Mouse (Mus musculus) MEL (cell line): Measurements from ENCODE around the gene 1600002K03Rik.

Experiments used
- CHD2 ChIP-seq: IDR thresholded peaks from 2 replicates; pipeline ENCODE4 v1.6.1; 2011; ENCODE audit warnings: low read length, improper control_type of control experiment
- CTCF ChIP-seq, 3 experiments: IDR thresholded peaks in 2 of 3; conservative IDR thresholded peaks in 1 of 3; 2 replicates each; pipeline ENCODE4 v1.5.1; 2011 to 2012; ENCODE audit warnings: low read length in 3 of 3, low read depth in 2 of 3, mild to moderate bottlenecking in 2 of 3, improper control_type of control experiment in 1 of 3, inconsistent platforms in 1 of 3, mixed read lengths in 1 of 3, moderate library complexity in 1 of 3; ENCODE audit not compliant: control insufficient read depth in 1 of 3, insufficient read depth in 1 of 3, poor library complexity in 1 of 3, severe bottlenecking in 1 of 3
- EP300 ChIP-seq, 2 experiments: IDR thresholded peaks; 2 replicates each; pipeline ENCODE4 v1.6.1; 2011; ENCODE audit warnings: improper control_type of control experiment in 2 of 2, low read length in 2 of 2, low read depth in 1 of 2, mild to moderate bottlenecking in 1 of 2
- GABPA ChIP-seq: IDR thresholded peaks from 2 replicates; pipeline ENCODE4 v1.6.1; 2012; ENCODE audit warnings: low read depth, mild to moderate bottlenecking, inconsistent platforms, low read length, improper control_type of control experiment, moderate library complexity
- HCFC1 ChIP-seq: IDR thresholded peaks from 2 replicates; pipeline ENCODE4 v1.6.1; 2012; ENCODE audit warnings: low read depth, mild to moderate bottlenecking, inconsistent platforms, low read length, improper control_type of control experiment, moderate library complexity
- JUND ChIP-seq: IDR thresholded peaks from 2 replicates; pipeline ENCODE4 v1.6.1; 2011; ENCODE audit warnings: low read depth, mild to moderate bottlenecking, improper control_type of control experiment, low read length
- MAX ChIP-seq: IDR thresholded peaks from 2 replicates; pipeline ENCODE4 v1.6.1; 2011; ENCODE audit warnings: low read length, improper control_type of control experiment
- MXI1 ChIP-seq: IDR thresholded peaks from 2 replicates; pipeline ENCODE4 v1.6.1; 2011; ENCODE audit warnings: mild to moderate bottlenecking, low read depth, low read length, improper control_type of control experiment
- MYB ChIP-seq: IDR thresholded peaks from 2 replicates; pipeline ENCODE4 v1.6.1; 2011; ENCODE audit warnings: mild to moderate bottlenecking, low read depth, low read length, improper control_type of control experiment
- NELFE ChIP-seq: IDR thresholded peaks from 2 replicates; pipeline ENCODE4 v1.6.1; 2011; ENCODE audit warnings: low read depth, low read length, improper control_type of control experiment
- POLR2A ChIP-seq, 2 experiments: IDR thresholded peaks; 2 replicates each; pipeline ENCODE4 v1.6.1; 2011 to 2012; ENCODE audit warnings: low read length in 2 of 2, mild to moderate bottlenecking in 2 of 2, control low read depth in 1 of 2, improper control_type of control experiment in 1 of 2, low read depth in 1 of 2, moderate library complexity in 1 of 2; ENCODE audit not compliant: control insufficient read depth in 1 of 2, insufficient read depth in 1 of 2, poor library complexity in 1 of 2
- POLR2AphosphoS2 ChIP-seq: IDR thresholded peaks from 2 replicates; pipeline ENCODE4 v1.6.1; 2011; ENCODE audit warnings: low read length, improper control_type of control experiment
- USF1 ChIP-seq: IDR thresholded peaks from 2 replicates; pipeline ENCODE4 v1.6.1; 2014; ENCODE audit warnings: low read depth, mild to moderate bottlenecking, inconsistent platforms, low read length, improper control_type of control experiment, moderate library complexity

- TF ChIP-seq NELFE (no peak), POLR2A (IDR thresholded peaks at IDR 0.05; ENCODE audit: control insufficient read depth in 1 of 2, insufficient read depth in 1 of 2, low read depth in 1 of 2, low read length in 2 of 2, poor library complexity in 1 of 2) (no peak), MXI1 (no peak), CTCF (IDR thresholded peaks at IDR 0.05 in 2 of 3, conservative IDR thresholded peaks at IDR 0.05 in 1 of 3; ENCODE audit: control insufficient read depth in 1 of 3, insufficient read depth in 1 of 3, low read depth in 2 of 3, low read length in 3 of 3, poor library complexity in 1 of 3, severe bottlenecking in 1 of 3) (no peak), MAX (no peak), EP300 (IDR thresholded peaks at IDR 0.05; ENCODE audit: low read depth in 1 of 2, low read length in 2 of 2) (no peak), USF1 (no peak), POLR2AphosphoS2 (no peak), GABPA (no peak), CHD2 (no peak), JUND (no peak), MYB (no peak), HCFC1 (no peak)
Measured at GRCm38 (mm10) chr10:80164161-80164997, 8.4 kb upstream of the 1600002K03Rik start.
